Mouse (Mus musculus): ENCODE data around the gene Olfr272. TPM values are rescaled to one million over a fixed set of nuclear protein-coding genes. Genes with fewer than 3 reads are reported as not detected.

Olfr272 gene
- not detected in 2 replicates for polyA plus RNA-seq (2015; fragmentation: Nextera tagmentation; extraction: Ambion mirVana)

GRCm38 (mm10) chr4:52919078-52919477, at the start of gene Olfr272:
Olfr272 (minus strand) TSS chr4:52919178.

GRCm38 (mm10) chr4:52964247-52964646, 45.3 kb upstream of the Olfr272 start, which contains the start of gene Olfr270:
Olfr270 (plus strand) TSS chr4:52964547.

Other genes with a start within 250 kb of the Olfr272 start
- not detected in 2 replicates for gene Olfr275, start 104.6 kb downstream of the Olfr272 start, polyA plus RNA-seq (2015; fragmentation: Nextera tagmentation; extraction: Ambion mirVana)
- gene Olfr273, start 59.9 kb downstream of the Olfr272 start, polyA plus RNA-seq (2015; fragmentation: Nextera tagmentation; extraction: Ambion mirVana), result not detected in 2 replicates
- gene Olfr270, start 45.4 kb upstream of the Olfr272 start, polyA plus RNA-seq (2015; fragmentation: Nextera tagmentation; extraction: Ambion mirVana), result not detected in 2 replicates
- not detected in 2 replicates for gene Nipsnap3a, start 70.1 kb upstream of the Olfr272 start, polyA plus RNA-seq (2015; fragmentation: Nextera tagmentation; extraction: Ambion mirVana)
- 64.7 and 72.1 TPM in 2 replicates for gene Nipsnap3b, start 92.7 kb upstream of the Olfr272 start, polyA plus RNA-seq (2015; fragmentation: Nextera tagmentation; extraction: Ambion mirVana)
- gene Abca1, start 240.7 kb upstream of the Olfr272 start, polyA plus RNA-seq (2015; fragmentation: Nextera tagmentation; extraction: Ambion mirVana), result 2.3 and 4.0 TPM in 2 replicates